Mouse (Mus musculus) erythroid progenitor cell, adult 5-6 weeks (primary cell): Measurements from ENCODE around the gene Tsfm. TPM values are rescaled to one million over a fixed set of nuclear protein-coding genes. Genes with fewer than 3 reads are reported as not detected.

ENCODE experiments used
- ATAC-seq: replicated peaks from 2 replicates; pipeline ENCODE4 v1.8.0; 2016; ENCODE audit warnings: moderate number of reproducible peaks, mild to moderate bottlenecking, moderate TSS enrichment, inconsistent platforms; ENCODE audit not compliant: poor library complexity, low FRiP score, severe bottlenecking
- total RNA-seq, 2 experiments: library from RNA; stranded (forward) in 1 of 2; stranded (reverse) in 1 of 2; fragments of 150-400 nt in 1 of 2; fragments of 186-747, 209-891 nt in 1 of 2; gene quantifications; 2 replicates each; pipeline versions ENCODE4 v1.2.3 to v1.2.4; 2015 to 2017; ENCODE audit warnings: low replicate concordance in 2 of 2

The Tsfm gene
- total RNA-seq, 2 experiments from 2014 or later, result 6.5 to 12.6 TPM

- no peak for ATAC-seq
Observed at GRCm38 (mm10) chr10:126972051-126972725, 58.5 kb downstream of the Tsfm start.

GRCm38 (mm10) chr10:126971363-126972050 is 59.1 kb downstream of the Tsfm start:
- ATAC-seq, result no peak

- no peak for ATAC-seq
Observed at GRCm38 (mm10) chr10:126963821-126964220, 66.8 kb downstream of the Tsfm start.

- no peak for ATAC-seq
Observed at GRCm38 (mm10) chr10:126962966-126963330, 67.7 kb downstream of the Tsfm start.

GRCm38 (mm10) chr10:126962271-126962965 is 68.2 kb downstream of the Tsfm start:
- ATAC-seq, result no peak

- no peak for ATAC-seq
Observed at GRCm38 (mm10) chr10:126961757-126962156, 68.9 kb downstream of the Tsfm start.

Other genes starting within 250 kb of the Tsfm start
- gene Atp23, start 129.5 kb downstream of the Tsfm start, total RNA-seq (2015; ENCODE audit: low replicate concordance), result 3.6 TPM in 1 of 2 replicates, not detected in the other
- gene Atp23, start 129.5 kb downstream of the Tsfm start, total RNA-seq (2017; ENCODE audit: low replicate concordance), result 0.51 and 1.7 TPM in 2 replicates
- gene Ctdsp2, start 52.1 kb downstream of the Tsfm start, total RNA-seq (2015; ENCODE audit: low replicate concordance), result 18.0 and 19.7 TPM in 2 replicates
- 8.5 and 10.3 TPM in 2 replicates for gene Ctdsp2, start 52.1 kb downstream of the Tsfm start, total RNA-seq (2017; ENCODE audit: low replicate concordance)
- gene Avil, start 30.1 kb downstream of the Tsfm start, total RNA-seq (2015; ENCODE audit: low replicate concordance), result not detected in 2 replicates
- gene Avil, start 30.1 kb downstream of the Tsfm start, total RNA-seq (2017; ENCODE audit: low replicate concordance), result not detected in 2 replicates
- 3.4 and 6.5 TPM in 2 replicates for gene Mettl1, start 10.6 kb upstream of the Tsfm start, total RNA-seq (2015; ENCODE audit: low replicate concordance)
- 0.23 and 1.9 TPM in 2 replicates for gene Mettl1, start 10.6 kb upstream of the Tsfm start, total RNA-seq (2017; ENCODE audit: low replicate concordance)
- not detected in 2 replicates for gene Eef1akmt3, start 10.7 kb upstream of the Tsfm start, total RNA-seq (2015; ENCODE audit: low replicate concordance)
- gene Eef1akmt3, start 10.7 kb upstream of the Tsfm start, total RNA-seq (2017; ENCODE audit: low replicate concordance), result not detected in 2 replicates
- gene Cyp27b1, start 17.4 kb upstream of the Tsfm start, total RNA-seq (2015; ENCODE audit: low replicate concordance), result not detected in 2 replicates
- not detected in 2 replicates for gene Cyp27b1, start 17.4 kb upstream of the Tsfm start, total RNA-seq (2017; ENCODE audit: low replicate concordance)
- not detected in 2 replicates for gene March9, start 29.3 kb upstream of the Tsfm start, total RNA-seq (2015; ENCODE audit: low replicate concordance)
- gene March9, start 29.3 kb upstream of the Tsfm start, total RNA-seq (2017; ENCODE audit: low replicate concordance), result not detected in 2 replicates
- 84.3 and 107 TPM in 2 replicates for gene Cdk4, start 32.7 kb upstream of the Tsfm start, total RNA-seq (2015; ENCODE audit: low replicate concordance)
- gene Cdk4, start 32.7 kb upstream of the Tsfm start, total RNA-seq (2017; ENCODE audit: low replicate concordance), result 42.7 and 99.2 TPM in 2 replicates
- gene Tspan31, start 39.4 kb upstream of the Tsfm start, total RNA-seq (2015; ENCODE audit: low replicate concordance), result 13.0 and 18.0 TPM in 2 replicates
- gene Tspan31, start 39.4 kb upstream of the Tsfm start, total RNA-seq (2017; ENCODE audit: low replicate concordance), result 6.6 and 8.5 TPM in 2 replicates
- gene Agap2, start 44.4 kb upstream of the Tsfm start, total RNA-seq (2015; ENCODE audit: low replicate concordance), result 1.1 and 3.8 TPM in 2 replicates
- gene Agap2, start 44.4 kb upstream of the Tsfm start, total RNA-seq (2017; ENCODE audit: low replicate concordance), result 2.2 and 51.8 TPM in 2 replicates
- 36.5 and 37.5 TPM in 2 replicates for gene Os9, start 90.3 kb upstream of the Tsfm start, total RNA-seq (2015; ENCODE audit: low replicate concordance)
- gene Os9, start 90.3 kb upstream of the Tsfm start, total RNA-seq (2017; ENCODE audit: low replicate concordance), result 57.2 and 70.0 TPM in 2 replicates
- gene B4galnt1, start 134.4 kb upstream of the Tsfm start, total RNA-seq (2015; ENCODE audit: low replicate concordance), result 25.2 and 34.2 TPM in 2 replicates
- 10.7 and 14.0 TPM in 2 replicates for gene B4galnt1, start 134.4 kb upstream of the Tsfm start, total RNA-seq (2017; ENCODE audit: low replicate concordance)
- not detected in 2 replicates for gene Slc26a10, start 149.8 kb upstream of the Tsfm start, total RNA-seq (2015; ENCODE audit: low replicate concordance)
- gene Slc26a10, start 149.8 kb upstream of the Tsfm start, total RNA-seq (2017; ENCODE audit: low replicate concordance), result not detected in 2 replicates
- gene Arhgef25, start 159.2 kb upstream of the Tsfm start, total RNA-seq (2015; ENCODE audit: low replicate concordance), result 0.72 TPM in 1 of 2 replicates, not detected in the other
- gene Arhgef25, start 159.2 kb upstream of the Tsfm start, total RNA-seq (2017; ENCODE audit: low replicate concordance), result 0.13 and 10.1 TPM in 2 replicates
- gene Dtx3, start 164.9 kb upstream of the Tsfm start, total RNA-seq (2015; ENCODE audit: low replicate concordance), result 18.9 and 22.0 TPM in 2 replicates
- 6.3 and 11.9 TPM in 2 replicates for gene Dtx3, start 164.9 kb upstream of the Tsfm start, total RNA-seq (2017; ENCODE audit: low replicate concordance)
- 31.4 and 61.6 TPM in 2 replicates for gene Pip4k2c, start 180.7 kb upstream of the Tsfm start, total RNA-seq (2015; ENCODE audit: low replicate concordance)
- gene Pip4k2c, start 180.7 kb upstream of the Tsfm start, total RNA-seq (2017; ENCODE audit: low replicate concordance), result 37.8 and 46.2 TPM in 2 replicates
- gene Kif5a, start 232.5 kb upstream of the Tsfm start, total RNA-seq (2015; ENCODE audit: low replicate concordance), result not detected in 2 replicates
- not detected in 2 replicates for gene Kif5a, start 232.5 kb upstream of the Tsfm start, total RNA-seq (2017; ENCODE audit: low replicate concordance)
- 72.9 and 75.0 TPM in 2 replicates for gene Dctn2, start 235.5 kb upstream of the Tsfm start, total RNA-seq (2015; ENCODE audit: low replicate concordance)
- 64.0 and 70.5 TPM in 2 replicates for gene Dctn2, start 235.5 kb upstream of the Tsfm start, total RNA-seq (2017; ENCODE audit: low replicate concordance)